Mouse (Mus musculus): ENCODE measurements around the gene Fbxo40.

DNA sequence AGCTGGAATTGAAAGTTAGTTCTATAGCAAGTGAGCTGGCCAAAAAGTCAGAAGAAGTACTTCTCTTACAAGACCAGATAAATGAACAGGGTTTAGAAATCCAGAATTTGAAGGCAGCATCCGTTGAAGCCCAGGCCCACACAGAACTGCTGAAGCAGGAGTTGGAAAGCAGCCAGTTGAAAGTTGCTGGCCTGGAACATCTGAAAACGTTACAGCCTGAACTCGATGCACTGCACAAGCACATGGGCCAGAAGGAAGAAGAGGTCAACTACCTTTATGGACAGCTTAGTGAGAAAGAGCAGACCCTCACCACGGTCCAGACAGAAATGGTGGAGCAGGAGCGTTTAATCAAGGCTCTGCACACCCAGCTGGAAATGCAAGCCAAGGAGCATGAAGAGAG is 76.1 kb downstream of the Fbxo40 start:
- no peak for TF ChIP-seq CTCF (IDR thresholded peaks at IDR 0.05)
- TF ChIP-seq EP300 (IDR thresholded peaks at IDR 0.05): no peak
